ENCODE assay signal across 13 mouse cellular contexts in genomic region chr6:39460040-39460439, GRCm38 (mm10). TPM values are rescaled to one million over a fixed set of nuclear protein-coding genes. Genes with fewer than 3 reads are reported as not detected.
A peak's percentile ranks its signal among the peaks of the same experiment; 100 is the strongest.
DNase-seq lines count a peak whose midpoint lies in the region; ATAC-seq lines count a peak whose summit lies in the region.
"Had no signal": no experiment of that assay in that cellular context is flagged by ENCODE, and none has a peak within 500 bp of the region (broad histone marks: within the 10 kb centered on the region; RNA-seq: fewer than 3 reads in every experiment).

No protein-coding gene starts in this region.

- H3K4me3 ChIP-seq in liver, embryonic 12.5 days: no peak overlapping the region
- H3K4me3 ChIP-seq: embryonic facial prominence, embryonic 12.5 days; hindbrain, embryonic 12.5 days had no signal

- peak; percentile 40 for DNase-seq in adrenal gland, postnatal 14 days
- no peak for DNase-seq in adrenal gland, adult 18-20 months (ENCODE audit: low spot score in 2 of 2)
- DNase-seq in liver: peak; percentile 43
- DNase-seq in 416B (ENCODE audit: low read depth): peak; percentile 40
- DNase-seq in frontal cortex, postnatal 10 days (ENCODE audit: low spot score in 2 of 2): no peak
- no peak for DNase-seq in Muller cell, postnatal 12 days (ENCODE audit: inconsistent ontology term)
- DNase-seq: cerebellum, adult 2 months; right cerebral cortex, postnatal 14 days had no signal

- WGBS in liver, embryonic 12.5 days (ENCODE audit: insufficient replicate concordance): 88% methylated on average over 11 of the region's 11 CpGs

- H3K9ac ChIP-seq in liver, embryonic 12.5 days: no peak overlapping the region
- H3K9ac ChIP-seq: embryonic facial prominence, embryonic 12.5 days; hindbrain, embryonic 12.5 days had no signal

- no peak overlapping the region for H3K27ac ChIP-seq in liver, embryonic 12.5 days
- H3K27ac ChIP-seq: embryonic facial prominence, embryonic 12.5 days; hindbrain, embryonic 12.5 days had no signal

- H3K4me2 ChIP-seq in liver, embryonic 12.5 days: no peak overlapping the region
- H3K4me2 ChIP-seq: embryonic facial prominence, embryonic 12.5 days; hindbrain, embryonic 12.5 days had no signal

- no peaks in the 10 kb centered on the region; the same call in 1 of the 2 replicates for H3K36me3 ChIP-seq in liver, embryonic 12.5 days

- no peak for ATAC-seq in liver, embryonic 12.5 days
- ATAC-seq in erythroblast, adult 5-6 weeks (replicated peaks; ENCODE audit: low FRiP score, poor library complexity, severe bottlenecking): peak; percentile 47; the same call in 1 of the 2 replicates
- ATAC-seq: forebrain, embryonic 16.5 days had no signal

- no peaks in the 10 kb centered on the region for H3K27me3 ChIP-seq in liver, embryonic 12.5 days (replicated peaks)
- H3K27me3 ChIP-seq: embryonic facial prominence, embryonic 12.5 days; hindbrain, embryonic 12.5 days had no signal

- H3K4me1 ChIP-seq in liver, embryonic 12.5 days: peaks cover 6% of the 10 kb centered on the region; the same call in 1 of the 2 replicates
- H3K4me1 ChIP-seq: embryonic facial prominence, embryonic 12.5 days; hindbrain, embryonic 12.5 days had no signal

- H3K9me3 ChIP-seq in liver, embryonic 12.5 days (replicated peaks): 0 out of 2 replicates have a peak, but pooled peaks cover 4% of the 10 kb centered on the region

RNA-seq across cellular contexts. Expression of gene Mkrn1, which starts 39.8 kb away (rescaled TPM):
- 94.2 and 101 TPM in 2 replicates for total RNA-seq in adrenal gland, postnatal 14 days (2021)
- 10 to 100 TPM; 64.0 to 72.7 TPM for total RNA-seq in adrenal gland, adult 18-20 months (2021)
- polyA plus RNA-seq in liver, embryonic 12.5 days (2016; fragmentation: Nextera tagmentation; extraction: Ambion mirVana): 160 and 163 TPM in 2 replicates
- 1,353 and 1,373 TPM in 2 replicates for total RNA-seq in erythroblast, adult 5-6 weeks (2015; ENCODE audit: low replicate concordance)
- 1,538 and 2,743 TPM in 2 replicates for total RNA-seq in erythroblast, adult 5-6 weeks (2017; ENCODE audit: low replicate concordance)

Comparison
In these comparisons a context has a peak if more than half of its experiments do, and no peak if none do; other contexts are left out.
1. DNase-seq: peak in adrenal gland, postnatal 14 days (single experiment), liver (single experiment) and 416B (single experiment); none in adrenal gland, adult 18-20 months (0 of 2), frontal cortex, postnatal 10 days (0 of 2) and Muller cell, postnatal 12 days (single experiment).
2. RNA of gene Mkrn1, which starts 39.8 kb away (total RNA-seq): 1,353 to 2,743 TPM in erythroblast, adult 5-6 weeks; 94.2 to 101 TPM in adrenal gland, postnatal 14 days and 64.0 to 72.7 TPM in adrenal gland, adult 18-20 months; every median in the first group is over 10 times any median in the second.